Mouse (Mus musculus) erythroblast, embryonic 14.5 days (primary cell): ENCODE data around the gene Gm6899.

Experiments
- GATA1 ChIP-seq: IDR thresholded peaks from 2 replicates; pipeline ENCODE4 v1.6.1; 2012; ENCODE audit warnings: low read length, inconsistent platforms, mixed read lengths
- TAL1 ChIP-seq: IDR thresholded peaks from 3 replicates; pipeline ENCODE4 v1.6.1; 2012; ENCODE audit warnings: low read length, inconsistent platforms, mixed read lengths

DNA sequence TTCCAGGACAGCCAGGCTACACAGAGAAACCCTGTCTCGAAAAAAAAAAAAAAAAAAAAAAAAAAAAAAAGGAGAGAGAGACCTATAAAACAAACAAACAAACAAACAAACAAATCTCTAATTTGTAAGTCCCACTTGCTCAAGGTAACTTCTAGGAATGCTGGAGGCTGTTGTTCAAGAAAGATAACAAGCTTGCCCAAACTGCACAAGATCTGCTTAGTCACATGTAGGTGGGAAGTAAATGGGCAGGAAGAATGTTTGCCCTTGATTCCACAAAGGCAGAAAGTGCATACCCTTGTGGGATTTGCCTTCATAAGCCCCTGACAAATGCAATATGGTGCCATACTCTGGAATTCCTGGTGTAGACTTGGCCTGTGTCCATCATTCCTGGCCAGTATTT, 1.4 kb downstream of the Gm6899 start:
- TF ChIP-seq GATA1 (peak; percentile 50; the same call in 1 of the 2 replicates), TAL1 (no peak; the same call in 2 of the 3 replicates)
